Mouse (Mus musculus) myocyte (in vitro differentiated cells): ENCODE results near the gene Itgb6. TPM values are rescaled to one million over a fixed set of nuclear protein-coding genes. Genes with fewer than 3 reads are reported as not detected.

Source experiments
- H3K27me3 ChIP-seq: one replicate; pipeline ENCODE4 v1.6.1; 2011; ENCODE audit not compliant: control insufficient read depth, insufficient read depth, insufficient read length
- H3K36me3 ChIP-seq: one replicate; pipeline ENCODE4 v1.6.1; 2011; ENCODE audit not compliant: control insufficient read depth, insufficient read depth
- H3K4me2 ChIP-seq: one replicate; pipeline ENCODE4 v1.6.1; 2011; ENCODE audit warnings: low read depth, control low read depth
- H3K4me3 ChIP-seq: one replicate; pipeline ENCODE4 v1.5.1; 2011; ENCODE audit warnings: mild to moderate bottlenecking, control low read depth, moderate library complexity
- H3K79me2 ChIP-seq: one replicate; pipeline ENCODE4 v1.6.1; 2011; ENCODE audit not compliant: control insufficient read depth, insufficient read depth
- H3ac ChIP-seq: one replicate; pipeline ENCODE4 v1.6.1; 2011; ENCODE audit not compliant: control insufficient read depth, insufficient read length
- CEBPB ChIP-seq: IDR thresholded peaks from 2 replicates; pipeline ENCODE4 v1.6.1; 2011; ENCODE audit warnings: mild to moderate bottlenecking, moderate library complexity; ENCODE audit not compliant: poor library complexity, insufficient read depth, severe bottlenecking
- E2F4 ChIP-seq: IDR thresholded peaks from one replicate; pipeline ENCODE4 v1.6.1; 2011; ENCODE audit warnings: mild to moderate bottlenecking, control low read depth, moderate library complexity; ENCODE audit not compliant: insufficient read depth
- MAX ChIP-seq: IDR thresholded peaks from one replicate; pipeline ENCODE4 v1.6.1; 2011; ENCODE audit warnings: low read depth, mild to moderate bottlenecking, control low read depth
- MYOD1 ChIP-seq, 3 experiments: IDR thresholded peaks; one replicate each; pipeline ENCODE4 v1.6.1; 2011; ENCODE audit warnings: control low read depth in 2 of 3, low read depth in 2 of 3, mild to moderate bottlenecking in 2 of 3, moderate library complexity in 1 of 3; ENCODE audit not compliant: insufficient read length in 2 of 3, control insufficient read depth in 1 of 3
- MYOG ChIP-seq, 3 experiments: IDR thresholded peaks; one replicate each; pipeline ENCODE4 v1.6.1; 2011; ENCODE audit warnings: control low read depth in 2 of 3, low read depth in 2 of 3, mild to moderate bottlenecking in 2 of 3; ENCODE audit not compliant: insufficient read length in 2 of 3, control insufficient read depth in 1 of 3, insufficient read depth in 1 of 3
- POLR2A ChIP-seq: IDR thresholded peaks from one replicate; pipeline ENCODE4 v1.6.1; 2011; ENCODE audit warnings: low read depth, mild to moderate bottlenecking, control low read depth, moderate library complexity; ENCODE audit not compliant: insufficient read length
- POLR2AphosphoS2 ChIP-seq: IDR thresholded peaks from one replicate; pipeline ENCODE4 v1.6.1; 2011; ENCODE audit warnings: low read depth, control low read depth; ENCODE audit not compliant: insufficient read length
- REST ChIP-seq: IDR thresholded peaks from one replicate; pipeline ENCODE4 v1.6.1; 2011; ENCODE audit warnings: mild to moderate bottlenecking, control low read depth, moderate library complexity; ENCODE audit not compliant: insufficient read depth, insufficient read length
- SRF ChIP-seq: IDR thresholded peaks from one replicate; pipeline ENCODE4 v1.6.1; 2011; ENCODE audit warnings: low read depth; ENCODE audit not compliant: control insufficient read depth, insufficient read length
- TCF12 ChIP-seq: IDR thresholded peaks from one replicate; pipeline ENCODE4 v1.6.1; 2011; ENCODE audit warnings: mild to moderate bottlenecking, control low read depth; ENCODE audit not compliant: poor library complexity, insufficient read depth, severe bottlenecking
- TCF3 ChIP-seq: IDR thresholded peaks from one replicate; pipeline ENCODE4 v1.6.1; 2011; ENCODE audit warnings: low read depth, control low read depth; ENCODE audit not compliant: insufficient read length
- USF1 ChIP-seq: IDR thresholded peaks from one replicate; pipeline ENCODE4 v1.6.1; 2011; ENCODE audit warnings: low read depth, mild to moderate bottlenecking, control low read depth, moderate library complexity
- polyA plus RNA-seq: library from polyadenylated mRNA; unstranded; fragments of >200 nt; fragmentation: generic; extraction: Trizol; gene quantifications from one replicate; pipeline ENCODE4 v1.2.1, GENCODE M21; 2012; ENCODE audit warnings: missing spikeins

Gene Itgb6
- polyA plus RNA-seq, 1 experiment: 3.9 TPM

GRCm38 (mm10) chr2:60688150-60688549 lies 34.3 kb downstream of the Itgb6 start:
- no peak overlapping the region for H3ac ChIP-seq
- no peaks in the 10 kb centered on the region for H3K36me3 ChIP-seq
- no peaks in the 10 kb centered on the region for H3K79me2 ChIP-seq
- no peaks in the 10 kb centered on the region for H3K27me3 ChIP-seq
- H3K4me2 ChIP-seq: peak overlapping the region; percentile 13
- no peak overlapping the region for H3K4me3 ChIP-seq
- no peak for TF ChIP-seq TCF12
- peak; percentile 45 to 66 (median 54) for TF ChIP-seq MYOD1 (IDR thresholded peaks at IDR 0.05; ENCODE audit: control insufficient read depth in 1 of 3, insufficient read length in 2 of 3, low read depth in 2 of 3)
- TF ChIP-seq CEBPB: no peak

- Histone ChIP-seq H3K36me3 (no peaks in the 10 kb centered on the region), H3K4me2 (no peak overlapping the region), H3ac (no peak overlapping the region), H3K27me3 (no peaks in the 10 kb centered on the region), H3K4me3 (no peak overlapping the region), H3K79me2 (no peaks in the 10 kb centered on the region)
- TF ChIP-seq SRF (no peak), TCF12 (no peak), REST (no peak), CEBPB (no peak)
Observed at GRCm38 (mm10) chr2:60685973-60686372, 36.5 kb downstream of the Itgb6 start.

- no peaks in the 10 kb centered on the region for H3K36me3 ChIP-seq
- H3K27me3 ChIP-seq: no peaks in the 10 kb centered on the region
- H3K4me3 ChIP-seq: no peak overlapping the region
- no peak overlapping the region for H3K4me2 ChIP-seq
- no peak overlapping the region for H3ac ChIP-seq
- no peak for TF ChIP-seq USF1
- TF ChIP-seq MYOG (IDR thresholded peaks at IDR 0.05; ENCODE audit: control insufficient read depth in 1 of 3, insufficient read depth in 1 of 3, insufficient read length in 2 of 3, low read depth in 2 of 3): no peak
- TF ChIP-seq TCF3: no peak
- TF ChIP-seq MYOD1 (IDR thresholded peaks at IDR 0.05; ENCODE audit: control insufficient read depth in 1 of 3, insufficient read length in 2 of 3, low read depth in 2 of 3): no peak
- no peak for TF ChIP-seq POLR2AphosphoS2
- TF ChIP-seq POLR2A: no peak
- TF ChIP-seq SRF: no peak
- TF ChIP-seq CEBPB: no peak
- no peak for TF ChIP-seq MAX
- no peak for TF ChIP-seq E2F4
- no peak for TF ChIP-seq REST
- TF ChIP-seq TCF12: no peak
- H3K79me2 ChIP-seq: no peaks in the 10 kb centered on the region
Observed at GRCm38 (mm10) chr2:60684168-60684567, 38.3 kb downstream of the Itgb6 start.

- TF ChIP-seq REST (no peak), MYOD1 (IDR thresholded peaks at IDR 0.05; ENCODE audit: control insufficient read depth in 1 of 3, insufficient read length in 2 of 3, low read depth in 2 of 3) (peak in 1 of 3 experiments; percentile 13), MYOG (IDR thresholded peaks at IDR 0.05; ENCODE audit: control insufficient read depth in 1 of 3, insufficient read depth in 1 of 3, insufficient read length in 2 of 3, low read depth in 2 of 3) (peak in 1 of 3 experiments; percentile 21), E2F4 (no peak), SRF (no peak)
Observed at GRCm38 (mm10) chr2:60682554-60682953, 39.9 kb downstream of the Itgb6 start.

GRCm38 (mm10) chr2:60674413-60674812 lies 48.0 kb downstream of the Itgb6 start:
- TF ChIP-seq TCF12 (no peak), SRF (no peak), POLR2AphosphoS2 (no peak), USF1 (no peak), MAX (no peak)
- H3K4me3 ChIP-seq: no peak overlapping the region
- no peak overlapping the region for H3K4me2 ChIP-seq
- no peaks in the 10 kb centered on the region for H3K79me2 ChIP-seq
- no peaks in the 10 kb centered on the region for H3K27me3 ChIP-seq
- H3K36me3 ChIP-seq: no peaks in the 10 kb centered on the region
- H3ac ChIP-seq: no peak overlapping the region

More at GRCm38 (mm10) chr2:60682554-60682953, 39.9 kb downstream of the Itgb6 start:
- Histone ChIP-seq H3K36me3 (no peaks in the 10 kb centered on the region), H3K27me3 (no peaks in the 10 kb centered on the region), H3K79me2 (no peaks in the 10 kb centered on the region), H3K4me3 (no peak overlapping the region), H3K4me2 (no peak overlapping the region), H3ac (no peak overlapping the region)
